Mouse (Mus musculus): ENCODE measurements around the gene Acin1.

- TF ChIP-seq CTCF (IDR thresholded peaks at IDR 0.05; ENCODE audit: borderline replicate concordance, extremely low read depth, insufficient read depth, insufficient read length) (no peak), POLR2A (IDR thresholded peaks at IDR 0.05; ENCODE audit: borderline replicate concordance, extremely low read depth, insufficient read depth, insufficient read length, poor library complexity, severe bottlenecking) (no peak)
Measured at GRCm38 (mm10) chr14:54594631-54595414, 91.9 kb downstream of the Acin1 start.

Data from brain, embryonic 14.5 days (tissue).